Mouse (Mus musculus) ovary, postnatal 36 days (tissue): ENCODE results near the gene Ssxb1.
"Not testable (repeated sequence)": the region's sequence is repeated elsewhere in the genome, so short reads cannot be mapped to it uniquely, and the experiment has no call there.

Experiments
- DNase-seq: peaks from one replicate; pipeline ENCODE4 v3.0.0; 2022; ENCODE audit warnings: low spot score, mixed read lengths

Ssxb1 gene

GRCm38 (mm10) chrX:8413005-8413404, at the start of gene Ssxb1:
Ssxb1 (plus strand) TSS chrX:8413305.
- DNase-seq = not testable (repeated sequence)

- not testable (repeated sequence) for DNase-seq
Measured at GRCm38 (mm10) chrX:8366678-8367077, 46.4 kb upstream of the Ssxb1 start, which contains the start of gene Ssxb9. Ssxb9 (plus strand) TSS chrX:8366978.

GRCm38 (mm10) chrX:8461626-8462025, 48.5 kb downstream of the Ssxb1 start, which contains the start of gene Ssxb2:
Ssxb2 (minus strand) TSS chrX:8461726.
- DNase-seq = not testable (repeated sequence)
